Mouse (Mus musculus): Measurements from ENCODE around the gene Abca8b. TPM values are rescaled to one million over a fixed set of nuclear protein-coding genes. Genes with fewer than 3 reads are reported as not detected.
"Not testable (repeated sequence)": the region's sequence is repeated elsewhere in the genome, so short reads cannot be mapped to it uniquely, and the experiment has no call there.

Abca8b gene
- polyA plus RNA-seq, 1 experiment = 0.19 TPM

DNA sequence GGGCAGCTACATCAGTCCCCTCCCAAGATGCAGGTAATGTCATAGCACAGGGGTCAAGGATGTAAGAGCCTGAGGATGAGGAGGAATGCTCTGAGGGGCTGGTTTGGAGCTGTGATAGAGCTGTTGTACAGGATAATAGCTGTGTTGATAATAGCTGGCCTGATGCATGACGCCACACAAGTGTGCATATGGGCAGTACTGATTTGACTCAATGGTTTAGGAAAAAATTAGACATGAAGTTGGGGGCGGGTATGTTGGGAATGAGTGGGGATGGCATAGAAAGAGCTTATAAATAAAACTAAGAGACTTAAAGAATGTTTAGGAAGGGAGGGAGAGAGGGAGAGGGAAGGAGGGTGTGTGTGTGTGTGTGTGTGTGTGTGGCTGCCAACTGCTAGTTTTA lies 5.4 kb downstream of the Abca8b start:
- no peaks in the 10 kb centered on the region for H3K4me1 ChIP-seq (ENCODE audit: control insufficient read depth, insufficient read depth, insufficient read length)
- TF ChIP-seq CTCF (IDR thresholded peaks at IDR 0.05; ENCODE audit: extremely low read depth, insufficient read depth, insufficient read length, insufficient replicate concordance) = no peak
- TF ChIP-seq POLR2A (IDR thresholded peaks at IDR 0.05; ENCODE audit: low read depth, low read length) = no peak
- H3K27me3 ChIP-seq (ENCODE audit: control insufficient read depth, insufficient read depth, low read length) = no peaks in the 10 kb centered on the region
- 88% methylated on average over 2 of the region's 2 CpGs for WGBS
- no peak for DNase-seq (ENCODE audit: low read depth in 1 of 2, low spot score in 2 of 2)
- H3K36me3 ChIP-seq (ENCODE audit: control insufficient read depth, insufficient read depth, low read length) = no peaks in the 10 kb centered on the region
- no peak overlapping the region for H3K4me3 ChIP-seq (ENCODE audit: extremely low read depth, insufficient read depth, insufficient read length)
- H3K27ac ChIP-seq (ENCODE audit: insufficient read depth, low read length) = no peak overlapping the region

DNA sequence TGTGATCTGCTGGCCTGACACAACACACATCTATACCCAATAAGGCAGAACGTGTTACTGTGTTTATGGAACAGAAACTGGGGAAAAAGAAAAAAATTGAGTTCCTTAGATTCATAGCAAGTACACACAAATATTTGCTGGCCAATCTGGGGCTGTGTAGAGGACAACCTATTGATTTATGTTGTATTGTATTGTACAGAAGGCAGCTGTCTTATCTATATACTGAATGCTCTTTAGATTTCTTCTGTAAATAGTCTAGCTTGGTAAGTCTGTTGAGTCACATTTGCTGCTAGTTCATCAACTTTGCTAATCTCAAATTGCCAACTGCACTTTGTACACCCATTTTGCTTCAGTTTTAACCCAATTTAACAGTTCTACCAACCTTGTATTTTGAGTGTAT lies 7.5 kb downstream of the Abca8b start:
- no peak for DNase-seq (ENCODE audit: low read depth in 1 of 2, low spot score in 2 of 2)
- no peak overlapping the region for H3K4me3 ChIP-seq (ENCODE audit: extremely low read depth, insufficient read depth, insufficient read length)
- H3K27me3 ChIP-seq (ENCODE audit: control insufficient read depth, insufficient read depth, low read length) = no peaks in the 10 kb centered on the region
- no peaks in the 10 kb centered on the region for H3K4me1 ChIP-seq (ENCODE audit: control insufficient read depth, insufficient read depth, insufficient read length)
- 76% methylated on average over 1 of the region's 1 CpGs for WGBS
- TF ChIP-seq POLR2A (IDR thresholded peaks at IDR 0.05; ENCODE audit: low read depth, low read length) = no peak
- no peak for TF ChIP-seq CTCF (IDR thresholded peaks at IDR 0.05; ENCODE audit: extremely low read depth, insufficient read depth, insufficient read length, insufficient replicate concordance)
- H3K36me3 ChIP-seq (ENCODE audit: control insufficient read depth, insufficient read depth, low read length) = no peaks in the 10 kb centered on the region
- no peak overlapping the region for H3K27ac ChIP-seq (ENCODE audit: insufficient read depth, low read length)

DNA sequence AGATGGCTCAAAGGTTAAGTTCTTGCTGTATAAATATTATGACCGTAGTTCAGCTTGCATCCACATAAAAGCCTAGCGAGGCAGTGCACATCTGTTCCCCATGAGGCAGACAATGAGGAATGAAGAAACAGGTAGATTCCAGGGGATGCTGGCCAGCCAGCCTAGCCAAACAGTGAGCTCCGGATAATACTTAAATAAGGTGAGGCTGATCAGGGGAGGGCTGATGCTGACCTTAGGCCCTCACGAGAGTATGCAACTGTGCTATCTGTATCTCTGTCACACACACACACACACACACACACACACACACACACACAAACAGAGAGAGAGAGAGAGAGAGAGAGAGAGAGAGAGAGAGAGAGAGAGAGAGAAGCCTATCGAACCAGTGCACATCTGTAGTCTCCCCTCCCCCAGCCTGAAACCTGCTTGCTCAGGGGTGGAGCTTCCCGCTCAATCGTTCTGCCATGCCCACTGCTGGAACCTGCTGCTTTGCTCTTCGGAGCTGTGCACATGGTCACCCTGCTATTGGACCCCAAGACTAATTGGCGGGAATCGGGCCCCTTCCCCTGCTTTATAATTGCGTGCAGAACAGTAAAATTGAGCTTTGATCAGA lies 8.1 kb downstream of the Abca8b start:
- WGBS = 74% methylated on average over 11 of the region's 11 CpGs
- not testable (repeated sequence) for H3K27ac ChIP-seq (ENCODE audit: insufficient read depth, low read length); H3K27me3 ChIP-seq (ENCODE audit: control insufficient read depth, insufficient read depth, low read length); H3K36me3 ChIP-seq (ENCODE audit: control insufficient read depth, insufficient read depth, low read length); H3K4me1 ChIP-seq (ENCODE audit: control insufficient read depth, insufficient read depth, insufficient read length); H3K4me3 ChIP-seq (ENCODE audit: extremely low read depth, insufficient read depth, insufficient read length); DNase-seq (ENCODE audit: low read depth in 1 of 2, low spot score in 2 of 2)

DNA sequence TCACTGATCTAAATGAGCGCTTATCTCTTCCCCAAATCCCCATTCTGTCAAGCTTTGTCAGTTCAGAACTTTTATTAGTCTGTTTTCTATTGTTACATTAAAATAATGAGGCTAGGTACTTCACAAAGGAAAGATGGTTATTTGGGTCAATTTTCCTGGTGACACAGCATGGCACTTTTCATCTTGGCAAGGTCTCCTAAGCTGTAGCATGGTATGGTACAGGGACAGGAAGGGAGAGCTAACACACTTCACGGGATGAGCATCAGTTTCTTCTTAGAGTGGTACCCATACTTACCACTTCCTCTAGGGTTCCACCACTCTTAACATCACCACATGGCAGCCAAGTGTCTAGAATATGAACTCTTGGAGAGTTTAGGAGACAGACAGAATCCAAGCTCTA lies 13.8 kb downstream of the Abca8b start:
- Histone ChIP-seq H3K27me3 (ENCODE audit: control insufficient read depth, insufficient read depth, low read length) (no peaks in the 10 kb centered on the region), H3K27ac (ENCODE audit: insufficient read depth, low read length) (no peak overlapping the region), H3K36me3 (ENCODE audit: control insufficient read depth, insufficient read depth, low read length) (no peaks in the 10 kb centered on the region), H3K4me1 (ENCODE audit: control insufficient read depth, insufficient read depth, insufficient read length) (no peaks in the 10 kb centered on the region), H3K4me3 (ENCODE audit: extremely low read depth, insufficient read depth, insufficient read length) (no peak overlapping the region)
- no peak for TF ChIP-seq POLR2A (IDR thresholded peaks at IDR 0.05; ENCODE audit: low read depth, low read length)
- TF ChIP-seq CTCF (IDR thresholded peaks at IDR 0.05; ENCODE audit: extremely low read depth, insufficient read depth, insufficient read length, insufficient replicate concordance) = no peak
- no peak for DNase-seq (ENCODE audit: low read depth in 1 of 2, low spot score in 2 of 2)
- 89% methylated on average over 2 of the region's 2 CpGs for WGBS

DNA sequence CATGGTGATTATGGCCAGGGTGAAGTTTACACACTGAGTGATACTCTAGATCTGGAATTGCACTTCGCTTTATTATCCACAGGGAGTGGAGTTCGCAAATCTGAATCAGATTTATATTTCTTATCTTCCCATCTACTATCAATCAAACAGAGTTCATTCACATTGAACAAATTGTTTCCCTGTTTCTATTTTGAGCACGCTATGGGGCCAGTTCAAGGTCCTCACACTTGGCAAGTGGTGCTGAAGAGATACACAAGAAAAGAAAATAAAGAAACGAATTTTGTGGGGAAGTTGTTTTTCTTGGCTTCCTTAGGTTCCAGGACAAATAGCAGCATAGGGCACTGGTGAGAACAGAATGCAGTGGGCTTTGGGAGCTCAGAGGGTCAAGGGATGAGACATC lies 25.1 kb downstream of the Abca8b start:
- H3K27ac ChIP-seq (ENCODE audit: insufficient read depth, low read length) = no peak overlapping the region
- 71% methylated on average over 4 of the region's 4 CpGs for WGBS
- no peaks in the 10 kb centered on the region for H3K27me3 ChIP-seq (ENCODE audit: control insufficient read depth, insufficient read depth, low read length)
- TF ChIP-seq POLR2A (IDR thresholded peaks at IDR 0.05; ENCODE audit: low read depth, low read length) (no peak), CTCF (IDR thresholded peaks at IDR 0.05; ENCODE audit: extremely low read depth, insufficient read depth, insufficient read length, insufficient replicate concordance) (no peak)
- no peaks in the 10 kb centered on the region for H3K36me3 ChIP-seq (ENCODE audit: control insufficient read depth, insufficient read depth, low read length)
- no peaks in the 10 kb centered on the region for H3K4me1 ChIP-seq (ENCODE audit: control insufficient read depth, insufficient read depth, insufficient read length)
- no peak for DNase-seq (ENCODE audit: low read depth in 1 of 2, low spot score in 2 of 2)
- H3K4me3 ChIP-seq (ENCODE audit: extremely low read depth, insufficient read depth, insufficient read length) = no peak overlapping the region

DNA sequence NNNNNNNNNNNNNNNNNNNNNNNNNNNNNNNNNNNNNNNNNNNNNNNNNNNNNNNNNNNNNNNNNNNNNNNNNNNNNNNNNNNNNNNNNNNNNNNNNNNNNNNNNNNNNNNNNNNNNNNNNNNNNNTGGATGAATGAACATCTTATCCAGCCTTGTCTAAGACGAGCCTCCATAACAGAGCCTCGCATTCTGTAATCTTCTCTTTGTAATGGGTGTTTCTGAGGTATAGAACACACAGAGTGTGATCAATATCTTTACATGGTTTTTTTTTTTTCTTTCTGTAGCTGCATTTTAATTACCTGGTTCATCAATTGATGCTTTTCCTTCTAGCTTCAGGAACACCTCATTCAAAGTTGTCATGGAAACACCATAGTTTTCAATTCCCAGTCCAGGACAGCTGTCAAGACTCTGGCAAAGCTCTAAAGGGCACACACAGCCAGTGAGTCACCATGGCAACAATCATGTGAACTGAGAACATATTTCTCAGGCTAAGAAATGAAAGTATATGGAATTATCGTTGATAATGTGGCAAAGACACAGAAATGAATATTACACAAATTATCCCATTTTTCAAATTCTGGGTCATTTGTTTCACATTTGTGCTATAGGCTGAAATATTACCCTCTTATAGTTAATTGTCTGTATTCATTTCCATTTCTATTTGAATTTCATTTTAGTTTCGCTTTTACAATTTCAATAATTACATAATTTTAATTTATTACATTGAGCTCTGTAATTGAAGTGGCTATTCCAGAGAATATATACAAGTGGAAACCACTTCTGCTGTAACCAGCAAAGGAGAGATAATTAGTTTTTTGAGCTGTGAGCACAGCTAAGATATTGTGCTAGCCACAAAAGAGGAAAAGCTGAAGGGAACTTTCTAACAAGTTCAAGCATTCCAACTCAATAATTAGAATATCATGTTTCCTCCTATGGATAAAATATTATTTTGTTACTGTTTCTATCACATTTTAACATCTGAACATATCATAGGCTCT lies 33.9 kb downstream of the Abca8b start:
- Histone ChIP-seq H3K36me3 (ENCODE audit: control insufficient read depth, insufficient read depth, low read length) (no peaks in the 10 kb centered on the region), H3K4me1 (ENCODE audit: control insufficient read depth, insufficient read depth, insufficient read length) (no peaks in the 10 kb centered on the region), H3K4me3 (ENCODE audit: extremely low read depth, insufficient read depth, insufficient read length) (no peak overlapping the region), H3K27ac (ENCODE audit: insufficient read depth, low read length) (no peak overlapping the region), H3K27me3 (ENCODE audit: control insufficient read depth, insufficient read depth, low read length) (no peaks in the 10 kb centered on the region)
- WGBS = 85% methylated on average over 4 of the region's 4 CpGs
- TF ChIP-seq POLR2A (IDR thresholded peaks at IDR 0.05; ENCODE audit: low read depth, low read length) (no peak), CTCF (IDR thresholded peaks at IDR 0.05; ENCODE audit: extremely low read depth, insufficient read depth, insufficient read length, insufficient replicate concordance) (no peak)
- no peak for DNase-seq (ENCODE audit: low read depth in 1 of 2, low spot score in 2 of 2)

DNA sequence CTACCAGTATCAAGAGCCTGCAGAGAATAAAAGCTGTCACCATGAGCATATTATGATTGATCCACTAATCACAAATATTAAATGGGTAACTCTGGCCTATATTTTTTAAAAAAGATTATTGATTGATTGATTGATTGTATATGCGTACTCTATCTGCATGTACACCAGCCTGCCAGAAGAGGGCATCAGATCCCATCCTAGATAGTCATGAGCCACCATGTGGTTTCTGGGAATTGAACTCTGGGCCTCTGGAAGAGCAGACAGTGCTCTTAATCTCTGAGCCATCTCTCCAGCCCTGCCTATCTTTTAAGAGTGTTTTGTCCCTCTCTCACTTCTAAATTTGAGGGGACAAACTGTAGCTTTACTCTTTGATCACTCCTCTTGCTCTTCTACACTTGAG lies 40.5 kb downstream of the Abca8b start:
- Histone ChIP-seq H3K36me3 (ENCODE audit: control insufficient read depth, insufficient read depth, low read length) (no peaks in the 10 kb centered on the region), H3K27ac (ENCODE audit: insufficient read depth, low read length) (no peak overlapping the region), H3K4me1 (ENCODE audit: control insufficient read depth, insufficient read depth, insufficient read length) (no peaks in the 10 kb centered on the region), H3K27me3 (ENCODE audit: control insufficient read depth, insufficient read depth, low read length) (no peaks in the 10 kb centered on the region), H3K4me3 (ENCODE audit: extremely low read depth, insufficient read depth, insufficient read length) (no peak overlapping the region)
- TF ChIP-seq POLR2A (IDR thresholded peaks at IDR 0.05; ENCODE audit: low read depth, low read length) (no peak), CTCF (IDR thresholded peaks at IDR 0.05; ENCODE audit: extremely low read depth, insufficient read depth, insufficient read length, insufficient replicate concordance) (no peak)
- no peak for DNase-seq (ENCODE audit: low read depth in 1 of 2, low spot score in 2 of 2)
- 92% methylated on average over 1 of the region's 1 CpGs for WGBS

All from spleen, adult 2 months (tissue).